Mouse (Mus musculus) heart, embryonic 13.5 days (tissue): ENCODE measurements at regions not wholly inside any gene's neighbourhood (a gene's known extent, or its start where the extent isn't known, plus 50 kb on each side); places are given as distances from the start of the nearest gene placed in this dataset.

Experiments used
- ATAC-seq: fragments of 200-750 bp; cut with Nextera tagmentation; 2 replicates; pipeline ENCODE4 v1.8.0; 2017; ENCODE audit warnings: moderate TSS enrichment; ENCODE audit not compliant: insufficient number of reproducible peaks, low FRiP score, low TSS enrichment; ENCODE audit errors: extremely low read depth
- H3K27ac ChIP-seq: fragments of 300-500 bp; sonication (generic); replicated peaks from 2 replicates; pipeline ENCODE4 v1.5.1; 2015; ENCODE audit warnings: moderate library complexity, mild to moderate bottlenecking, inconsistent platforms
- H3K27me3 ChIP-seq: fragments of 300-500 bp; sonication (generic); replicated peaks from 2 replicates; pipeline ENCODE4 v1.6.1; 2015; ENCODE audit warnings: mild to moderate bottlenecking, inconsistent platforms
- H3K36me3 ChIP-seq: fragments of 300-500 bp; sonication (generic); 2 replicates; pipeline ENCODE4 v1.6.1; 2015; ENCODE audit warnings: mild to moderate bottlenecking, inconsistent platforms
- H3K4me1 ChIP-seq: fragments of 300-500 bp; sonication (generic); 2 replicates; pipeline ENCODE4 v1.6.1; 2015; ENCODE audit warnings: inconsistent platforms
- H3K4me2 ChIP-seq: fragments of 300-500 bp; sonication (generic); 2 replicates; pipeline ENCODE4 v1.6.1; 2015; ENCODE audit warnings: inconsistent platforms, mild to moderate bottlenecking, moderate library complexity
- H3K4me3 ChIP-seq: fragments of 300-500 bp; sonication (generic); 2 replicates; pipeline ENCODE4 v1.5.1; 2015; ENCODE audit warnings: moderate library complexity, mild to moderate bottlenecking, inconsistent platforms
- H3K9ac ChIP-seq: fragments of 300-500 bp; sonication (generic); 2 replicates; pipeline ENCODE4 v1.6.1; 2015; ENCODE audit warnings: inconsistent platforms, mild to moderate bottlenecking, moderate library complexity
- H3K9me3 ChIP-seq: fragments of 300-500 bp; sonication (generic); 2 replicates; pipeline ENCODE4 v1.6.1; 2016; ENCODE audit warnings: inconsistent platforms
- WGBS: fragments of 180-500 bp; shearing (Covaris S2); methylation state at CpG from one replicate; pipeline ENCODE4 v1.1.7; 2015; ENCODE audit warnings: mixed read lengths; 5-methylcytosine and 5-hydroxymethylcytosine counted together

DNA sequence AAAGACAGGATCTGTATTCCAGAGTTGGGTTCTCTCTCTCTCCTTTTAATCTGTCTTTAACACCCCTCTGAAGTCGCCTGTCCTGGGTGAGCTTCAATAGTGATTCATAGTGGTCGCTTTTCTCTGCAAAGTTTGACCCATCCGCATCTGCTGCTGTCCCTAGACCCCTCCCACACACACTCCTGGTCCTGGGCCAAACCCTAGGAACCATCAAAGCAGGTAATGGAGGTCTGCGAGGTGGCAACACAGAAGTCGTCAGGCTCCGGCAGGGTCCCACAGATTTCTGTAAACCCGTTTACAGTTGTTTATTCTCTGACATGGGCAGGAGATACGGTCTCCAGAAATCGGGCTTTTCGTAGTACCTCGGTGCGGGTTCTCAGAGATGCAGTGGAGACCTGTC, 399.5 kb upstream of the Smim15 start:
- WGBS = 35% methylated on average over 12 of the region's 12 CpGs
- H3K9ac ChIP-seq = no peak overlapping the region
- H3K4me1 ChIP-seq = peaks cover 26% of the 10 kb centered on the region
- no peak overlapping the region for H3K27ac ChIP-seq
- H3K4me3 ChIP-seq = peak overlapping the region; percentile 49
- H3K4me2 ChIP-seq = peak overlapping the region; percentile 73
- no peak for ATAC-seq
- H3K36me3 ChIP-seq = no peaks in the 10 kb centered on the region
- H3K9me3 ChIP-seq = no peaks in the 10 kb centered on the region
- H3K27me3 ChIP-seq = peaks cover 55% of the 10 kb centered on the region

DNA sequence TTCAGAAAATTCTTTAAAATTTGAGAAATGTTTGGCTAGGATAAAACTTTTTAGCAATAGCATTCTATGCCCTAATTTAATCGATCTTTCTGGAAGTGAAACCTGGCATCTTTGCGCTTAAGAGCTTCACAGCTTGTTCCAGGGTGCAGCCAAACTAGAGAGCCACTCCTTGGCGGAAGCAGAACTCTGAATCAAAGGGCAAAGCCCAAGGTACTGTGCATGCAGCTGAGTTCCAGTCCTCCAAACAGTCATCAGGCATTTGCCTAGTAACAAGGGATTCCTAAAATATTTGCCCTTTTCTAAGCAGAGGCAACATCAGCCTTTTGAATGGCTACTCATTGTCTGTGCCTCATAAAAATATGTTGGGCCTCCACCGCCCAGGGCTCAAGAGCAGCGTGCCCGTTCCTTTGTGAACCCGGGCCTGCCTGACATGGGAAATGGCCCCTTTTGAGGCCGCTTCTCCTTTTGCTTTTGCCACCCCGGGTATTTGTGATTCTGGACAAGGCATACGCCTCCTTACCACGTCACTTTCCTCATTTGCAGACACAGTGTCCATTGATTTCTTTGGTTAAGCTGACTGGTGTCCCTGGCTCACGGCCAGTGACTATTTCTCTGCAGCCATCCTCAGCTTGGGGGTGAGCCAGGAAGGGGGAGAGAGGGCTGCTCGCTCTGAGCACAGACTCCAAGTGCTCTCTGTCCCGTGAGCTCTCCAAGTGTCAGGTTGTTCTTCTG, 402.2 kb upstream of the Smim15 start:
- Histone ChIP-seq H3K27me3 (peaks cover 32% of the 10 kb centered on the region), H3K27ac (no peak overlapping the region), H3K36me3 (no peaks in the 10 kb centered on the region), H3K9ac (no peak overlapping the region), H3K4me2 (no peak overlapping the region), H3K4me3 (no peak overlapping the region), H3K4me1 (peaks cover 26% of the 10 kb centered on the region), H3K9me3 (no peaks in the 10 kb centered on the region)
- WGBS = 59% methylated on average over 14 of the region's 14 CpGs
- no peak for ATAC-seq

DNA sequence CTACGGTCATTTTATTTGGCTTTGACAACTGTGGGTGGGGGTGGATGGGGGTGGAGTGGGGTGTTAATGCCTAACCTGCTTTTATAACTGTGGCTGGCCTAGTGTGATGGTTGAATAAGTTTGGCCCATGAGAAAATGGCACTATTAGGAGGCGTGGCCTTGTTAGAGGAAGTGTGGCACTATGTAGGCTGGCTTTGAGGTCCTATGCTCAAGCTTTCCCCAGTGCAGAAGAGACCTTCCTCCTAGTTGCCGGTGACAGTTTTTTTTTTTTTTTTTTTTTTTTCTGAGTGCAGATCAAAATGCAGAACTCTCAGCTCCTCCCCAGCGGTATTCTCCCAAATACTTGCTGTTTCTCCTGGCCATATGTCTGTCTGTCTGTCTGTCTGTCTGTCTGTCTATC, 404.6 kb upstream of the Smim15 start:
- Histone ChIP-seq H3K27me3 (peaks cover 9% of the 10 kb centered on the region), H3K27ac (no peak overlapping the region)

DNA sequence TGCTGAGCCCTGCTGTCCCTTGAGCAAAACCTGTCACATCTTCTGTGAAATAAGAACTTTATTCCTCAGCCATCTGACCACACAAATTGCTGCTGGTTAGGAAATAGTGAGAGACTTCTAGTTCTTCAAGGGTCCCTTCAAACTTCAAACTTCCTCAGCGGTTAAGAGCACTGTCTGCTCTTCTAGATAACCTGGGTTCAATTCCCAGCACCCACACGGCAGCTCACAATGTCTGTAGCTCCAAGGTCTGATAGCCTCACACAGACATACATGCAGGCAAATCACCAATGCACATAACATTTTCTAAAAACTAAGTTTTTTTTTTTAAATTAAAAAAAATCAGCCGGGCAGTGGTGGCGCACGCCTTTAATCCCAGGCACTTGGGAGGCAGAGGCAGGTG, 407.0 kb upstream of the Smim15 start:
- Histone ChIP-seq H3K4me3 (no peak overlapping the region), H3K4me1 (peaks cover 4% of the 10 kb centered on the region), H3K9ac (no peak overlapping the region), H3K27me3 (no peaks in the 10 kb centered on the region), H3K27ac (no peak overlapping the region), H3K36me3 (no peaks in the 10 kb centered on the region), H3K9me3 (0 out of 2 replicates have a peak, but pooled peaks cover 2% of the 10 kb centered on the region), H3K4me2 (no peak overlapping the region)
- ATAC-seq = no peak
- 75% methylated on average over 5 of the region's 5 CpGs for WGBS

More for the DNA sequence above, 404.6 kb upstream of the Smim15 start:
- Histone ChIP-seq H3K36me3 (no peaks in the 10 kb centered on the region), H3K9me3 (no peaks in the 10 kb centered on the region), H3K4me1 (peaks cover 9% of the 10 kb centered on the region), H3K4me2 (no peak overlapping the region), H3K9ac (no peak overlapping the region), H3K4me3 (no peak overlapping the region)
- WGBS = 81% methylated on average over 4 of the region's 4 CpGs
- no peak for ATAC-seq

DNA sequence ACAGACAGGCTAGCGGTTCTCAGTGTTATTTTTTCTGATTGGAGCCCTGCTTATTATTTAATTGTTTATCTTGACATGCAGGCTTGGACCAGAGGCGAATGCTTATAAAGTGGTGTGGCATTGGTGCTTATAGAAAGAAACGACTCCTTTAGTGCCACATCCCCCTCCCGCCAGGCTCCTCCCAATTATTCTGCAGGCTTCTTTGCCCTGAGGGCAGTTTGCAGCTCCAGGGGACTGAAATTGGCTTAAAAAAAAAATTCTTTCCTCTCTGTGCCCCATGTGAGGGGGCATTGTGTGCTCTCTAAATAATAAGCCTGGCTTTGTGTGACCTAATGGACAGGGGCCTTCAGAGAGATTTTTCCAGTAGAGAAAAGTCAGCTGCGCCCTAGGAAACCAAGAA, 409.1 kb upstream of the Smim15 start:
- no peaks in the 10 kb centered on the region for H3K4me1 ChIP-seq
- H3K27ac ChIP-seq = no peak overlapping the region
- H3K9ac ChIP-seq = no peak overlapping the region
- WGBS = 67% methylated on average over 5 of the region's 5 CpGs
- no peak overlapping the region for H3K4me2 ChIP-seq
- H3K36me3 ChIP-seq = no peaks in the 10 kb centered on the region
- 0 out of 2 replicates have a peak, but pooled peaks cover 2% of the 10 kb centered on the region for H3K9me3 ChIP-seq
- H3K4me3 ChIP-seq = no peak overlapping the region
- ATAC-seq = no peak
- H3K27me3 ChIP-seq = no peaks in the 10 kb centered on the region

DNA sequence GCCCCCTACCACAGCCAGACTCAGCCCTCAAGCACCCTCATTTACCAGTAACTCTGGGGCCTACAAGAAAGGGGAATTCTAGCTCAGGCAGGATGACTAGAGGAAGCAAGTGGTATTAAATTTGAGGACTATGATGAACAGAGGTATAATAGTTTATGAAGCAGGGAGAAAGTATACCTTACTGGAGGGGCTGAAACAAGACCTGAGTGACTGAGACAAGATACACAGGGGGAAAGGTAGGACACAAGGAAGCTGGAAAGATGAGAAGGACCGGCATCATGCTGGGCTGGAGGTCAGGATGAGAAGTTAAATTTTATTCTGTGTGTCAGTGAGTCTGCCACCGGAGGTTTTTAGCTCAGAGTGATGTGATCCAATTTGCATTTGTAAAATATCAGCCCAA, 417.2 kb upstream of the Smim15 start:
- no peaks in the 10 kb centered on the region for H3K36me3 ChIP-seq
- no peak overlapping the region for H3K4me3 ChIP-seq
- WGBS = 77% methylated on average over 2 of the region's 2 CpGs
- H3K9ac ChIP-seq = no peak overlapping the region
- H3K4me1 ChIP-seq = no peaks in the 10 kb centered on the region
- H3K27me3 ChIP-seq = peaks cover 11% of the 10 kb centered on the region
- H3K9me3 ChIP-seq = no peaks in the 10 kb centered on the region
- H3K27ac ChIP-seq = no peak overlapping the region
- ATAC-seq = no peak
- no peak overlapping the region for H3K4me2 ChIP-seq

DNA sequence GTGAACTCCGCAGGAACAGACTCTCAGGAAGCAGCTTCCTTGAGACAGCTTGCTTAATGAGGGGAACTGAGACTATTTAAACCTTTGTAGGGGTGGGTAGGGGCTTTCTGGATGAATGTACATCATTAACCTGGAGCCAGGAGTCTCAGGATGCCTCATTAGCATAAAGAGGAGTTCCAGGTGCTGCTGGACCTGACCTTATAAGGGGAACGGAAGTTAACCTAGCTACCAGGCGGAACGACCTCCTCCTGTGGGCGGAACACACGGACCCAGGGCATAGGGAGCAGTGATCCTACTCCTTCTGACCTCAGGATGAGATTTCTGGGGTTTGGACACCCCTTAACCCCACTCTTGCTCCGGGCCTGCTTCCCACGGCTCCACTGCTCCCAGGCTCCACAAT, 417.6 kb upstream of the Smim15 start:
- no peak overlapping the region for H3K4me3 ChIP-seq
- H3K27me3 ChIP-seq = peaks cover 14% of the 10 kb centered on the region
- H3K9me3 ChIP-seq = no peaks in the 10 kb centered on the region
- 70% methylated on average over 8 of the region's 8 CpGs for WGBS
- ATAC-seq = no peak
- no peaks in the 10 kb centered on the region for H3K4me1 ChIP-seq
- no peak overlapping the region for H3K9ac ChIP-seq
- no peak overlapping the region for H3K27ac ChIP-seq
- H3K36me3 ChIP-seq = no peaks in the 10 kb centered on the region
- H3K4me2 ChIP-seq = no peak overlapping the region

DNA sequence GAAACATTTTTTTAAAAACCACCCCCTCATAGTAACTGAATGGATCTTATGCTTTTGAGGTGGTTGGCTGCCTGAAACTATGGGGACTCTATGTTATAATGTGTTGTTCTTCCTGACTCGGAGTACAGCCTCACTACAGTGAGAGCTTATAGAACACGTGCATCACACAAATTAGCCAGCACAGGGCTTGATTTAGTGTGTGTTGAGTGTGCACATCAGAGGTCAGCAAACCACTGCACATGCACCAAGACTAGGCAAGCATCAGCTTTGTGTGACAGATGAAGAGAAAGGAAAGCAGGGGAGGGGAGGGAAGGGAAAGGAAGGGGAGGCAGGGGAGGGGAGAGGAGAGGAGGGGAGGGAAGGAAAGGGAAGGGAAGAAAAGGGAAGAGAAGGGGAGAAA, 422.9 kb upstream of the Smim15 start:
- no peak overlapping the region for H3K4me2 ChIP-seq
- no peaks in the 10 kb centered on the region for H3K36me3 ChIP-seq
- WGBS = 65% methylated on average over 2 of the region's 2 CpGs
- H3K4me3 ChIP-seq = no peak overlapping the region
- H3K4me1 ChIP-seq = peaks cover 18% of the 10 kb centered on the region
- no peak overlapping the region for H3K27ac ChIP-seq
- ATAC-seq = no peak
- H3K9me3 ChIP-seq = no peaks in the 10 kb centered on the region
- H3K27me3 ChIP-seq = peaks cover 11% of the 10 kb centered on the region
- H3K9ac ChIP-seq = no peak overlapping the region

DNA sequence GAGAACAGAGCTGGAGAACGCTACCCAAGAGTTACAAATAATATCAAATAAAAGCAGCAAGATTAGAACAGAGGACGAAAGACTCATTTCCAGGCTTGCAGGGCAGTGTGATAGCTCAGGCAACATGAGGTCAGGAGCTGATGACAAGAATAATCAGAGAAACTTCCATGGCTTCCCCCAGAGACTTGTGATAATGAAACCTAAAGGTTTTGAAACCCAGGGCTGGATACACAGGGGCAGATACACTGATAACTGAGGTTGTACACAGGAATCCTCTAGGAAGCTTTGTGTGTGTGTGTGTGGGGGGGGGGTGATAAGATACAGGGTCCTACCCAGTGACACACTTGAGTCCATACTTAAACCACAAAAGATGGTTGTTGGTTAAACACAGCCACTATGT, 423.4 kb upstream of the Smim15 start:
- peaks cover 18% of the 10 kb centered on the region for H3K4me1 ChIP-seq
- no peak overlapping the region for H3K4me3 ChIP-seq
- no peaks in the 10 kb centered on the region for H3K9me3 ChIP-seq
- H3K27ac ChIP-seq = no peak overlapping the region
- ATAC-seq = no peak
- no peak overlapping the region for H3K9ac ChIP-seq
- H3K4me2 ChIP-seq = no peak overlapping the region
- 40% methylated on average over 2 of the region's 2 CpGs for WGBS
- H3K36me3 ChIP-seq = no peaks in the 10 kb centered on the region
- peaks cover 11% of the 10 kb centered on the region for H3K27me3 ChIP-seq

DNA sequence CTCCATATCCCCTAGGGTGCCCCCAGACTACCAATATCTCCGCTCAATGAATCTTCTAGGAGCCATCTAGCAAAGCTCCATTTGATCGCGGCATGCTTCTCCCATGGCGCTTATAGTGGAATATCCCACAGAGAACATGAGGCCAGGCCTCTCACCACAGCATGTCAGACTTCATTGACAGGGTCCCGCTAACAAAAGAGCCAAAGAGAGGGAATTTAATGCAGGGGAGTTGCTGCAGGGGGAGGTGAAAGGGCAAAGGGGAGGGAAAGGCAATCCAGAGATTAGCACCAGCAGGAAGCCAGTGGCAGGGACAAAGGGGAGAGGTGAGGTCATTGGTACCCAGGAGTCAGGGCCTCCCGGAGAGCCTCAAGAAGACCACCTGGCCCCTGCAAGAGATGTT, 424.0 kb upstream of the Smim15 start:
- WGBS = 22% methylated on average over 6 of the region's 6 CpGs
- Histone ChIP-seq H3K4me2 (0 out of 2 replicates have a peak overlapping the region, but pooled peaks have one; percentile 51), H3K27me3 (peaks cover 11% of the 10 kb centered on the region), H3K9me3 (no peaks in the 10 kb centered on the region), H3K9ac (no peak overlapping the region), H3K4me1 (peaks cover 18% of the 10 kb centered on the region), H3K36me3 (no peaks in the 10 kb centered on the region), H3K4me3 (no peak overlapping the region), H3K27ac (no peak overlapping the region)
- ATAC-seq = no peak

DNA sequence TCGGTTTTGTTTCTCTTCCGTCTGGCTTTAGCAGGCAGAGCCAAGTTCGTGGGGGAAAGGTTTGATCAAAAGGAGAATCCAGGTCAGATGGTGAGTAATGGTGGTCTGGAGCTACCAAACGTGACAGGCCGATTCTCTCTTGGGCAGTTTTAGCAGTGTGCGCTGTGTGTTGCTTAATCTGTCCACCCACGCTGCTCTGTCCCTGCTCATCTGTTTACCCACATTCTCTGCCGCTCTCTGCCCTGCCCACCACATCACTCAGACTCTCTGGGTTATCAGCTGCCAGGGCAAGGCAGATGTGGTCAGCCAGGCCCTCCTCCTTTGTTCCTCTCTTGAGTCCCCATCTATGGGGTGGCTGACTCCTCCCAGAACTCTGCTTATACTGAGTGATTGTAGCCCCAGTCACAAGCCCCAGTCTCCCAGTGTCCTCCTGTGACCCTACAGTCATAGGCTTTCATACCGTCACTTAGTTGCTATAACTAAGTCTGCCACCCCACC, 424.8 kb upstream of the Smim15 start:
- Histone ChIP-seq H3K36me3 (no peaks in the 10 kb centered on the region), H3K4me1 (peaks cover 18% of the 10 kb centered on the region), H3K27ac (no peak overlapping the region), H3K4me2 (peak overlapping the region; percentile 51), H3K4me3 (peak overlapping the region; percentile 17; the same call in 1 of the 2 replicates), H3K27me3 (peaks cover 11% of the 10 kb centered on the region), H3K9ac (peak overlapping the region; percentile 40; the same call in 1 of the 2 replicates), H3K9me3 (no peaks in the 10 kb centered on the region)
- ATAC-seq = no peak
- WGBS = 17% methylated on average over 9 of the region's 9 CpGs
